Mouse (Mus musculus) E14TG2a.4 (cell line): ENCODE data around the gene Thegl.

ENCODE experiments used
- H3K27me3 ChIP-seq: 2 replicates; pipeline ENCODE4 v1.6.1; 2014; ENCODE audit warnings: low read length, control low read depth; ENCODE audit not compliant: insufficient read depth
- H3K36me3 ChIP-seq: 2 replicates; pipeline ENCODE4 v1.6.1; 2014; ENCODE audit warnings: low read length, control low read depth; ENCODE audit not compliant: insufficient read depth
- H3K4me1 ChIP-seq: replicated peaks from 2 replicates; pipeline ENCODE4 v1.6.1; 2014; ENCODE audit warnings: low read depth, low read length, control low read depth
- H3K4me3 ChIP-seq: replicated peaks from 2 replicates; pipeline ENCODE4 v1.5.1; 2014; ENCODE audit warnings: mild to moderate bottlenecking, low read length
- H3K9me3 ChIP-seq: 2 replicates; pipeline ENCODE4 v1.6.1; 2014; ENCODE audit warnings: low read length, control low read depth
- CTCF ChIP-seq: conservative IDR thresholded peaks from 2 replicates; pipeline ENCODE4 v1.5.1; 2014; ENCODE audit warnings: low read length
- NANOG ChIP-seq: IDR thresholded peaks from 2 replicates; pipeline ENCODE4 v1.6.1; 2014; ENCODE audit warnings: borderline replicate concordance, low read length, mixed read lengths
- POU5F1 ChIP-seq: IDR thresholded peaks from 2 replicates; pipeline ENCODE4 v1.6.1; 2014; ENCODE audit warnings: low read length, borderline replicate concordance

Thegl gene

DNA sequence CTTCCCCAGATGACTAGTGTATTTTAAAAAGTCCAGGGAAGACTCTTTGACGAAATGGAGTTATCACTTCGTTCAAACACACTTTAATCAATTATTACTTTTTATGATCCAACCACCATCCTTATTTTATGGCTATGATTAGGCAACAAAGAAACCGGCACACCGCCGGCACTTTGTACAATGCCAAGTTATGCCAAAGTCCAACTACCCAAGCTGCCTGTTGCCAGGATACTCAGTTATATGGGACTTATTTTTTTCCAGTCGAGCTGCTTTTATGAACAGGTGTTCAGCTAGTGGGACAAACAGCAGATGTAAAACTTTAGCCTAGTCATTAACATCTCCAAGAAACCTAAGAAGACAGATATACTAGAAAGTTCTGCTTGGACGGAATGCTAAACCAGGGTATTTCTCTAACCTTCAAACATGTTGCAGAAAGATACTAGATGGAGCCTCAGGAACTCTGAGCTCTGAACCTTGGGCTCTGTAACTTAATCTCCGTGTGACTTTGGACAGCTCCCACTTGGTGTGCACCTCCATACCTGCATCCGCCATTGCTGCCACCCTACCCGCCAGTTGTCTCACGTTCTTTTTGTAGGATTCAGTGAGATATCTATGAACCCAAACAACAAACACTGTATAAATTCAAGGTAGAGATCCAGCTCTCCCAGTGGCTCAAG, 91.5 kb downstream of the Thegl start:
- no peaks in the 10 kb centered on the region for H3K36me3 ChIP-seq
- TF ChIP-seq CTCF (no peak), NANOG (no peak), POU5F1 (no peak)
- no peaks in the 10 kb centered on the region; the same call in 1 of the 2 replicates for H3K27me3 ChIP-seq
- H3K4me1 ChIP-seq: no peaks in the 10 kb centered on the region
- H3K4me3 ChIP-seq: no peak overlapping the region
- no peaks in the 10 kb centered on the region for H3K9me3 ChIP-seq

GRCm38 (mm10) chr5:77108806-77109205, 93.0 kb downstream of the Thegl start:
- TF ChIP-seq NANOG (no peak), CTCF (no peak), POU5F1 (no peak)
- no peaks in the 10 kb centered on the region for H3K9me3 ChIP-seq
- H3K4me3 ChIP-seq: no peak overlapping the region
- no peaks in the 10 kb centered on the region for H3K36me3 ChIP-seq
- H3K27me3 ChIP-seq: no peaks in the 10 kb centered on the region
- H3K4me1 ChIP-seq: no peaks in the 10 kb centered on the region

DNA sequence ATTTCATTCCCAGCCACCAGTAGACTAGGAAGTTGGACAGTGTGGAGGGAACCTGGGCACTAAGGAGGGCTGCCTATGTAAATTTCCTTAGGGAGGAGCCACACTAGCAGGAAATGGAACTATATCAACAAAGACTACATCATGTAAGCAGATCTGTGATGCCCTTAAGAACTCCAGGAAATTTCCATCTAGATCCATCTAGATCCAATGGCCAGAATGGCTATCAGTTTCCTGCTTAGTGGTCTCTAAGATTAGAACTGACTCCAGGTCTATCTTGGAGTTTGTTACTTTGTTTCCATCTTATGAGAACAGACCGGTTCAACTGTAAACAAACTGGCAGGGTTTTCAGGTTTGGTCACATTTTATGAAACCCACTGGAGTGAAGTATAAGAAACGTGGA, 94.0 kb downstream of the Thegl start:
- TF ChIP-seq NANOG: no peak
- no peak for TF ChIP-seq POU5F1
- TF ChIP-seq CTCF: no peak
- Histone ChIP-seq H3K4me3 (no peak overlapping the region), H3K27me3 (peaks cover under 1% of the 10 kb centered on the region; the same call in 1 of the 2 replicates), H3K4me1 (peaks cover 3% of the 10 kb centered on the region), H3K36me3 (no peaks in the 10 kb centered on the region), H3K9me3 (no peaks in the 10 kb centered on the region)
